ENCODE assay signal across 8 mouse cellular contexts in genomic region chr15:41162793-41163192, GRCm38 (mm10).
A peak's percentile ranks its signal among the peaks of the same experiment; 100 is the strongest.
DNase-seq lines count a peak whose midpoint lies in the region; ATAC-seq and TF ChIP-seq lines count a peak whose summit lies in the region.

No protein-coding gene starts in this region.

- peak; percentile 24; the same call in 1 of the 2 replicates for TF ChIP-seq CTCF in spleen, adult 2 months (IDR thresholded peaks at IDR 0.05; ENCODE audit: extremely low read depth, insufficient read depth, insufficient read length, insufficient replicate concordance)

- H3K36me3 ChIP-seq in spleen, adult 2 months (ENCODE audit: control insufficient read depth, insufficient read depth, low read length): no peaks in the 10 kb centered on the region
- H3K36me3 ChIP-seq in forebrain, embryonic 10.5 days (replicated peaks): no peaks in the 10 kb centered on the region

- no peak overlapping the region for H3K27ac ChIP-seq in spleen, adult 2 months (ENCODE audit: insufficient read depth, low read length)
- no peak overlapping the region for H3K27ac ChIP-seq in forebrain, embryonic 10.5 days

- ATAC-seq in inflammation-experienced regulatory T-cells, adult 6 months: peak; percentile 66

- WGBS in spleen, adult 2 months: 1% methylated on average over 8 of the region's 8 CpGs
- WGBS in forebrain, embryonic 10.5 days: 5% methylated on average over 8 of the region's 8 CpGs

- H3K4me3 ChIP-seq in spleen, adult 2 months (ENCODE audit: extremely low read depth, insufficient read depth, insufficient read length): no peak overlapping the region
- H3K4me3 ChIP-seq in forebrain, embryonic 10.5 days: no peak overlapping the region

- intact Hi-C loops in left cerebral cortex, postnatal 25 days (cut with DNase I): loop anchor here (2.0 to 10.0 kb wide), 4 partner anchors 232 to 810 kb away; no protein-coding TSS in a partner anchor

- TF ChIP-seq POLR2A in spleen, adult 2 months (IDR thresholded peaks at IDR 0.05; ENCODE audit: low read depth, low read length): no peak

- H3K27me3 ChIP-seq in spleen, adult 2 months (ENCODE audit: control insufficient read depth, insufficient read depth, low read length): no peaks in the 10 kb centered on the region
- H3K27me3 ChIP-seq in forebrain, embryonic 10.5 days (ENCODE audit: poor library complexity, severe bottlenecking): no peaks in the 10 kb centered on the region

- DNase-seq in spleen, adult 2 months (ENCODE audit: low read depth in 1 of 2, low spot score in 2 of 2): peak in 1 of 2 experiments; percentile 4
- DNase-seq in spleen, postnatal 14 days (ENCODE audit: low spot score in 2 of 2): no peak
- peak; percentile 83 for DNase-seq in brain, adult 2 months (ENCODE audit: low read depth, low spot score)
- DNase-seq in forebrain, embryonic 10.5 days (ENCODE audit: extremely low spot score, low spot score): peak; percentile 37
- peak; percentile 55 to 63 for DNase-seq in left cerebral cortex, postnatal 25 days (ENCODE audit: low spot score in 2 of 2)
- DNase-seq in naive thymus-derived CD4-positive, alpha-beta T cell, adult 2 months (ENCODE audit: low read depth): peak; percentile 34
- DNase-seq in urinary bladder, postnatal 10 days (ENCODE audit: low spot score): no peak

- H3K4me1 ChIP-seq in spleen, adult 2 months (ENCODE audit: control insufficient read depth, insufficient read depth, insufficient read length): no peaks in the 10 kb centered on the region; the same call in 1 of the 2 replicates
- peaks cover 6% of the 10 kb centered on the region for H3K4me1 ChIP-seq in forebrain, embryonic 10.5 days

- H3K9me3 ChIP-seq in forebrain, embryonic 10.5 days: no peaks in the 10 kb centered on the region

Comparison
In these comparisons a context has a peak if more than half of its experiments do, and no peak if none do; other contexts are left out.
1. DNase-seq: peak in brain, adult 2 months (single experiment), forebrain, embryonic 10.5 days (single experiment), left cerebral cortex, postnatal 25 days (2 of 2) and naive thymus-derived CD4-positive, alpha-beta T cell, adult 2 months (single experiment); none in spleen, postnatal 14 days (0 of 2) and urinary bladder, postnatal 10 days (single experiment).